Mouse (Mus musculus): ENCODE measurements around the gene Nlrx1.

Nlrx1 gene

DNA sequence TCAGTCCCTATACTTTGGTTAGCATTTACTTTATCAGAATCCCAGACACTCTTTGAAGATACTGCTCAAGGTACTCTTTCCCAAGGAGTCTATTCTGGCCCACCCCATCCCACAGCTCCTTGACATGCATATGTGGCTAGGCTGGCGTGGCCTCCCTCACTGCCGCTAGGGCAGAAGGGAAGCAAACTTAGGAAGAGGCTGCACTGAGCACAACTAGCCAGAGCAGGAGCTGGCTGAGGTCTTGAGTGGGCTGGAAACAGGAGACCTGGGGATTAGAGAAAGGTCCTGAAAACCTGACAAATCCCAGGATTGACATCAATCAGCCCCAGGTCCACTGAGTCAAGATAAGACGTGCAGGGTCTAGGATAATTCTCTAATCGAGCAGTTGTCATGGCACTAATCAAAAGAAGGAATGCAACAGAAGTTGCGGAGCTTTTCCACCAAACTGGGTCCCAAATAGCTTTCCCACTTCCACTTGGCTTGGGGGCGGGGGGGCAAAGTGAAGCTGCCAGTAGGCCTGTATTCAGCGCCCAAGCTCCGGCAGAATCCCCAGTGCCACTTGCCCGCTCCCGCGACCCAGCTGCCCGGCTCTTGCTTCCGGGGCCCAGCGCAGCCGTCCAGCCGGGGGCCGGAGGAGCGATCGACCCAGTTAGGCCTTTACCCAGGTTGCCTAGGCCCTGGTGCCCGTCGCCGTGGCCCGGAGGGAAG, 926 bp downstream of the Nlrx1 start:
- DNase-seq, result peak; percentile 40

DNA sequence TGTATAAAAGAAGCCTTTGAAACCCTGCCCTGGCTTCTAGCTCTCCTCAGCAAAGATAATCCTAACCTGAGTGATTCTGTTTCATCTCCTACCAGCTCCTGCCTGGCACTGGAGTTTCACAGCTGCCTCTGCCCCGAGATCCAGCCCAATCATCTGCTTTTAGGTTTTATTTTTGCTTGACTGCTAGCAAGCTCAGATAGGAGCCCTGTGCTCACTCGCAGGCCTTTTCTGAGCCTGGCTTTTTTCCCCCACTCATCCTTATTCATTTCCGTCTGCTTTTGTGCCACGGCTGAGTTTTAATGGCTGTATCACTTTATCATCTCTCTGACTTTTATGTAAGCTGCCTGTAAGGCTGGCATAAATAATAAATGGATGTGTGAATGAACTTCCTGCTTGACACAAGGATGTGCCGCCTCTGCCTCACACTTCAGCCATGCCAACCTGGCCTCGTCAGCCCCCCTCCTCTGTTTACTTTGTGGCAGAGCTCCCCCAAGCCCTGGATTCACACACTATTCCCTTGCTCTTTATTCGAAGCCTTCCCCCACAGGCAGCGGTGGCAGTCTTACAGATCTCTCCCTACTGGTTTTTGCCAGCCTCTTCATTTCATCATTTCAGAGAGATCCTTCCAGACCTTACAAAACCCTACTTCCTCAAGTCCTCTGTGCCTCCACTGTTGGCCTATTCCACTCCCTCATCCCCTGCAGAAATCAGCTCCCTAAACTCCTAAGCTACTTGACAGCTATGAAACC, 1.7 kb downstream of the Nlrx1 start:
- DNase-seq, result no peak

DNA sequence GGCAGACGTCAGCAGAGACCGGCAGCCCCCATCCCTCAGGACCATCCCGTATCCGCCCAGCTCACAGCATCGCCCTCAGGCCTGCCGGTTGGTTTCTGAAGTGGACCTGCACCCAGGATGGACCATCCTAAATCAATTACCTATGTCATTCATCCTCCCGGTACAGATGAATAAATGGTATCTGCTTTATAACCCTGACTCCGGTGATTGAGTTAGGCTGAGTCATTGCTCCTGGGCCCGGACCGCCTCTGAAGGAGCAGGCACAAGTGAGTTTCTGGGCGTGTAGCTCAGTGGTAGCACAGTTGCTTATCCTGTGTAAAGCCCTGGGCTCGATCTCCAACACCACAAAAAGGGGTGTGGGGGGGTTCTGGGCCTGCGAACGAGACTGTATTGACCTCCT, 7.0 kb downstream of the Nlrx1 start:
- no peak for DNase-seq

DNA sequence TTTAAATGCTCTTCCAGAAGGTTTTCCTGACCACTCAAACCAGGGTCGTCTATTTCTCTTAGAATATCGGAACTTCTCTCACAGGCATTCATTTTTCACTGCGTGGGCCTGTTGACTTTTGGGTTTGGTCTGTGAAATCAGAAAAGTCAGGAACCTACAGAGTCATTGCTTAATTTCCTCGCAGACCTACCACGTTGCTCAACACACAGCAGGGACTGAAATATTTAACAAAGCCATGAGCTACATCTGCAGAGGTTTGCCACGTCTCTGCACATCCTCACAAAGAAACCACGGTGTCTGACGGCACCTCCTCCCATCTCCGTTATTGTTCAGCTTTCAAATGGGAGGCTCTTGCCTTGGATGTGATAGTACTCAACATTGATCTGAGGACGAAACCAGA, 9.4 kb downstream of the Nlrx1 start:
- no peak for DNase-seq

DNA sequence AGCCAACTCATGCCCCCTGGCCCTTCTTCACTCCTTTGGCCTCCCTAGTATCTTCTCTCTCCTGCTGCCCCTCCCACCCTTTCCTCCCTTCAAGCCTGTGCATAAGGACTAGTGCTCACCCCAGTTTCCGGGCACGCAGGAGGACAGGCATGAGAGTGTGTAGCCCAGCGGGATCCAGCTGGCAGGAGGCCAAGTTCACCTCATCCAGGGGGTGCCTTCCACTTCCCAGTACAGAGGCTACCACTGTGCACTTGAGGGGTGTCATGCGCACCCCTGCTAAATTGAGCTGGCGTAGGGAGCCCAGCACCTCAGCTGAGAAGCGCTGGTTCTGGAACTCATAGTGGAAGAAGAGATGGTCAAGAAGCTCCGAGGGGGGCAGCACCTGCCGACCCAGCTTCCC, 12.2 kb downstream of the Nlrx1 start:
- no peak for DNase-seq

DNA sequence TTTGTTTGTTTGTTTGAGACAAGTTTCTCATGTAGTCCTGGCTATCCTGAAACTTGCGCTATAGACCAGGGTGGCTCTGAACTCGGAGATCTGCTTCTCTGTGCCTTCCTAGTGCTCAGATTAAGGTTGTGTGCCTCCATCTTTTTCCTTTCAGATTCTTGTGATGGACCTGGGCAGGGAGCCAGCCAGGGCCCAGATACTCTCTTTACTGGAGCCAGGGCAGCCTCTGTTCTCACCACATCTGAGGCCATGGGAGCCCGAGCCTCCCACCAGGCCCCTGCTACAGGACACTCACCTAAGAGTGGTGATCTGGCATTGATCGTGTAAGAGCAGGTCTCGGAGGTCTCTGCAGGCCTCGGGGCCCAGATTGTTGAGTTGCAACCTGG, 13.3 kb downstream of the Nlrx1 start:
- no peak for DNase-seq

DNA sequence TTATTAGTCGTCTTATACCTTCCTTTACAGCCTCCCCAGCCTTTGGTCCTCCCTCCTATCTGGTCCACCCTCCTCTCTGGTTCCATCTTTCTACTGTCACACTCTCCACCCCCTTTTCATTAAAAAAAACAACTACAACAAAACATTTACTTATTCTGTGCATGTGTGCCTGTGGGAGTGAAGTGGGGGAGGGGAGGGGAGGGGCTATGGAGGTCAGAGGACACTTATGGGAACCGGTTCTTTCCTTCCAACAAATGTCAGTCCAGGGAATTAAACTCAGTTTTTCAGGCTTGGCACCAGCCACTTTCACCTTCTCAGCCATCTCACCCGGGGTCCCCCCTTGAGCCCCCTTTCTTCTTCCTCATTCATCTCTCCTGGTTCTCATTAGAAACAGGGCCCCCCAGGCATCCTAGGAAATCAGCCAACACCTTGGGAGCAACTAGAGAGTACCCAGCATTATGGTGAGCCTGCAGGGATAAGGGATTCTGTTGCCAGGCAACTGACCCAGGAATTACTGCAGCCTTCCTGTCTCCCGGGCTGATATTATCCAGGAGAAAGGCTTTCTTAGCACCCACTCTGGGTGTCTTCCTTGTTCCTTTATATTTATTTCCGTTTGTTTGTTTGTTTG, 13.8 kb downstream of the Nlrx1 start:
- DNase-seq, result no peak

DNA sequence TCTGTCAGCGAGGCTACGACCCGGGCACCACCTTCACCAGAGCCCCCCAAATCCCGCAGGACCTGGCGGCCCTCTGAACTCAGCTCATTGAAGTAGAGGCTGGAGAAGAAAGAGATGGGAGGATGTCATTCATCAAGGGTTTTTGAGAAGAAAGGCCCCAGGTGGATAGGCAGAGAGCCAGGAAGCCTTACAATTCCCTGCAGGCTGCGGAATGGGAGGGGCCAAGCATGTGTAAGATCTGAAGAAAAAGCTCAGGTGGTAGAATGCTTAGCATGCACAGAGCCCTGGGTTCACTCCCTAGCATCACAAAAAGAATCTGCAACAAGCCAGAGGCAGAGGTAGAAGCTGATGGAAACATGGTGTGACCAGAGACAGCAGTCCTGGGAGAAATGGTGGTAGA, 15.0 kb downstream of the Nlrx1 start:
- DNase-seq, result peak; percentile 80

DNA sequence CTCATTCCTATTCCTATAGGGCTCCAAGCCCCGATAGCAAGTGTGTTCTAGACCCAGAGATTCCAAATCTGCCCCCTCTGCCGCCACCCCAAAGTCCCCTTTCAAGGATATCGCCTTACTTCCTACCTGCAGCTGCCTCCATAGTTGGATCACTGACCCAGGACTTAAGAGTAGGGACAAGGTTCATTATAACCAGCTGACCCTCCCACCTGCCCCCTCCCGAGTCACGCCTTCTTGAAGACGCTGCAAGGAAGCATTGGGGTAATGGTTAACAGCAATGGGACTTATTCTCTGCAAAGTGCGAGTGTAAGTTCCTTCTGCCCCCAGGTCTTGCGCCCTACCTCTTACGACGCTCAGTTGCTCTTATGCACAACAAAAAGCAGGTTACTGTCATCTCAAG, 17.1 kb downstream of the Nlrx1 start, which contains the start of gene Pdzd3:
Pdzd3 (minus strand) TSS at position 158 of the 400 bp plus-strand sequence.
- DNase-seq, result no peak

DNA sequence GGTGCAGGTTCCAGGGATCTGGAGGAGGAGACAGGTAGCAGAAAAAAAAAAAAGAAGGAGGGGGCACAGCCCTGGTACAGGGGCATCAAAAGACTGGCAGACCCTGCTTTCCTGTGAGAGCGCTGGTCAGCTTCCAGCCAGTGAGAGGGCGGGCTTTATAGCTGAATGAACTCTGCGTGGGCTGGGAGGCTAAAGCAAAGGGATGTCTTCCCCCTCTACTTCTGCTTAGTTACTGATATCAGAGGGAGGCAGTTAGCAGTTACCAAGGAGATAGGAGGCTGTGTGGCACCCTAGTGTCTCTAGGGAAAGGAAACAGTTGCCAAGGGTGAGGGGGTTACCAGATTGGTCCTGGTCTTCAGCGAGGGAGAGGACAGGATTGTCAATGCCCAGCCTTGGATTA, 18.0 kb downstream of the Nlrx1 start:
- no peak for DNase-seq

DNA sequence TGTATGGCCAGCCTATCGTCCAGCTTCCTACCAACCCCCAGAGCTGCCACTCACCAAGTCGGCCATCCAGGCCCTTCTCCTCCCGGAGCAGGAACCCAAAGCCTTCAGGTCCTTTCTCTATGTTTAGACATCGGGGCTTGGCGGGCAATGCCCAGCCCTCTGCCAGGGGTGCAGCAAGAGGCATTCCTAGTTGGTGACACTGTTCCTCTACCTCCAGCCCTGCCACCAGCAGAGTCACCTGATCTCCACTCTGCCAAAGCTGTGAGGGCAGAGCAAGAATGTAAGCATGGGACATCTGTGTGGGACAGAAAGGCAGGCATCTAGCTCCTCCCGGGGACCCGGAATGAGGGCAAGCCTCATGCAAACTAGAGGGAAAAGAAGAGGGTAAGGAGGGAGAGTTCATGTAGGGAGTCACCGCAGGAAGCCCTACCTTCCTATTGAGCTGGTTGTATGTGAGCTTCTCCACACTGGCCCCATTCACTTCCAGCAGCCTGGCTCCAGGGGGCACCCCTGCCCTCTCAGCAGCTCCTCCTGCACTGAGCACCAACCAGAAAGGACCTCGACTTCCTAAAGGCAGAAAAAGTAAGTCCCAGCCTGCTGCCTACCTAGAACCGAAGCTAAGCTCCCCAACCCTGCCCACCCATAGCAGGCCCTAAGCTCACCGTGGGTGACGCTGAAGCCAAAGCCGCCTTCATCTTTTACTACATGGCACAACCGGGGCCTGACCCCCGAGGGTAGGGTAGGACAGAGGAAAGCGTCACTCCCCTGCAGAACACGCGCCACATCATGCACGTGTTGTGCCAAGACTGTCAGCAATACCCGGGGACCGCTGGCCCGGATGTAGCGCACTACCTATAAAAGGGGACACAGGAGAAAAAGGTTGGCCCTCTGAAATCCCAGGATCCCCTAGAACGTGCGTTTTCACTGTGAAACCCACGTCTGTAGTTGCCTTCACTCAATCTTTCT, 18.9 kb downstream of the Nlrx1 start:
- peak; percentile 92 for DNase-seq

DNA sequence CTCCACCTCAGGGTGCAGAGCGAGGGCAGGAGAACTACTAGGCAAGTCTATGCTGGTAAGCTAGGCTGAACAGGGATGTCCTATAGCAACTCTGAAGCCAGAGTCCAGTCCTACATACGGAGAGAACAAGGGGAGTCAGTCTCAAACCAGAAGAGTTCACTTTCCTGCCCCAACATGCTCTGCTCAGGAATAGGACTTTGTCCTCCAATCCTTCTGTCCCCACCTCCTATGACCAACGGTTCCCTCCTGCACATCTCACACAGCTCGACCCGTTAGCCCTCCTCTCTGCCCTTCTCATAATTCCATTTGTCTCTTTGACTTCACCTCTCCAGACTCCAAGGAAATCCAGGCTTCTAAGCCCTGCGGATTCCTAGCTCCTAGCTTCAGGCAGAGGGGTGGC, 20.5 kb downstream of the Nlrx1 start:
- no peak for DNase-seq

DNA sequence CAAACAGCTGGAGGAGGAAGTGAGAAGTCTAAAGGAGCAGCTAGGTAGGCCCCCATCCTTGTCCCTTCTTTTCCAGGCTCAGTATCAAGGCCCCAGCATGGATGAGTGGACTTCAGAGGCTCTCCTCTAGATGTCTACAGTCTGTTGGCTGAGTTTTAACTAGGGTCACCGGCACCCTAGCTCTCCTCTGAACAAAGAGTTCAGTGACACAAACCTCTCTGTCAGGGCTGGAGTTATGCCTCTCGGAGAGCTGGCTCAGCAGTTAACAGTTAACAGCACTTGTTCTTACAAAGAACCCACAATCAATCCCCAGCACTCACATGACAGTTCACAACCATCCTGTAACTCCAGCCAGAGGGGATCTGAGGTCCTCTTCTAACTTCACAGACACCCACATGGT, 24.8 kb downstream of the Nlrx1 start:
- DNase-seq, result no peak

DNA sequence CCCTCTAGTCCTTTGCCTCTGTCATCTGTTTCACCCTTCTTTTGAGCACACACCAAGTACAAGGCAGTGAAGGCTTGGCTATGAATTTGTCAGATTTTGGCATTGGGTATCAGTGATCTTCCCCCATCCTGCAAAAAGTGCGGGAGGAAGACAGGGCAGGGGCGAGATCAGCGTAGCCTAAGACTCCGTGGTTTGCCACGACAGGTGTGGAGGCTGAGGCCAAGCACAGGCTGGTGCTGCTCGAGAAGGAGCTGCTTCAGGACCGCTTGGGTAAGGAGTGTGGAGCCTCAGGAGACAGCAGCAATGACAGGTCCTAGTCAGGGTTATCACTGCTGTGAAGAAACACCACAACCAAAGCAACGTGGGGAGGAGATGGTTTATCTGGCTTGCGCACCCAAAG, 27.0 kb downstream of the Nlrx1 start:
- peak; percentile 63 for DNase-seq

DNA sequence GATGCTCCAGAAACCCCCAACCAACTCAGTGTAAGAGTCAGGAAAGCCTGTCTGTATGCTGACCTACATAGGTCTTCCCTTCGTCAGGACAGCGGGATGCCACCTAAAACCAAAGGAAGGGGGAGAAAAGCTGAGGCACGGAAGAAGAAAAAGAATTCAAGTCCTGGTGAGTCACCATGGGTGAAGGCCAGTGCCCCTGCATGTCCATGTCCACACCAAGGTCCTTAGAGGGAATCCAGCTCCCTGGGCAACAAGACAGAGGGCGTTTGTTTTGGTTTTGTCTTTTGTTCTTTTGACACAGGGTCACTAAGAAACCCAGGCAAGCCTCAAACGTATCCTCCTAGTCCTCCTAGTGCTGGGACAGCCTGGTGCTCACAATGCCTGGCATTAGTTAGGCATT, 27.5 kb downstream of the Nlrx1 start:
- no peak for DNase-seq

DNA sequence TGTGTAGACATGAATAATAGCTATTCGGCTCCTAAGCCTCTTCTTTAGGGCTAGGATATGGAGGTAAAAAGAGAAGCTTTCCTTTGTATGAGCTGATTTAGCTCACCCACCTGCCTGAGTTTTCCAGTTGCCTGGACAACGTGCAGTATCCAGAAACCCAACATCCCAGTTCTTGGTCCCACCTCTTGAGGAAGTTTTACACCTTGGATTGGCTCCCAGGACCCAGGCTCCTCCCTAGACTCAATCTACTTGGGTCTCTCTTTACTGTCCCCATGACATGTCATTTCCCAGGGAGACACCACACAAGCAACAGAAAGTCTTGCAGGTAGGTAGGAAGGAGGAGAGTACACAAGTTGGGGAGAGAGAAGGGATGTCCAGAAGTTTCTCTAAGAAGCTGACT, 28.0 kb downstream of the Nlrx1 start, which contains the start of gene Ccdc153:
Ccdc153 (plus strand) TSS at position 278 of the 400 bp plus-strand sequence.
- DNase-seq, result no peak

DNA sequence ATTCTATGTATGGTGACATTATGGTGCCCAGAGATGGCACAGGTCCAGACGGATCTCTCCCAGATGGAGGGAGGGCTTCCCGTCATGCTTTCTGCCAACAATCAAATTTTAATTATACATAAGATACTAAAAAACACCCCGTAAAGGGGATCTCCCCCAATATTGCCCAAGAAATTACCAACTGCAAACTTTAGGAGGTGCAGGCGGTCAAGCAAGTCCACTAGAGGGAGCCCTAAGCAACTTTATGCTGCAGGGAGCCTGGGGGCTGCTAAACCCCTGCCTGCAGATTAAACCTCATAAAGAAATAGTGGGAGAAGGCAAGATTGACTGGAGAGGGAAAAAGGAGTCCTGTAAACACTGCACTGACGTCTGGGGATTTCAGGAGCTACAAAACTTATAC, 29.0 kb downstream of the Nlrx1 start:
- peak; percentile 90 for DNase-seq

DNA sequence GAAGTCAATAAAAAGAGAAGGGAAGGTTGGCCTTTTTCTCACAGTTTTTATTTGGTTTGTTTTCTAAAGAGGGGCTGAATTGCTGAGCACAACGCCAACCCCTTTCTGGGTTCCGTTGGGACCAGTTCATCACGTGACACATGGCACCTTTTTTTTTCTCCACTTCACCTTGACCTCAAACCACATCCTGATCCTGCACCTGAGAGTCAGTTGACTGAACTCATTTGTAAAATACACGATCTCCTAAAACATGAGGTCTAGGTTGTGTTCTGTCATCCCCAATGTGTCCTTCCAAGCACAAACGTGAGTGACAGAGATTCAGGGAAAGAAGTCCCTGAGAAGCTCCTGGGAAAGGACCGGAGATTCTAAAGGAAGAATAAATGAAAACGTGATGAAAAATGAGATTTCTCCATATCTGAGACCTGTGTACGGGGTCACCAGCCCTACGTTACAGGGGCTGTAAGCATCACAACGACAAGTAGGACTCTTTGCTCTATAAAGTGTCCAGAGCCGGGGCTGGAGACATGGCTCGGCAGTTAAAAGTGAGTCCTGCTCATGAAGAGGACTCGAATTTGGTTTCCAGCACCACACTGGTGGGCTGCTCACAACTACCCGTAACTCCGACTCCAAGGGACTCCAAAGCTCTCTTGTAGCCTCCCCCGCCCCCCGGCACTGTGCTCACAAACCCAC, 29.8 kb downstream of the Nlrx1 start:
- DNase-seq, result peak; percentile 84

DNA sequence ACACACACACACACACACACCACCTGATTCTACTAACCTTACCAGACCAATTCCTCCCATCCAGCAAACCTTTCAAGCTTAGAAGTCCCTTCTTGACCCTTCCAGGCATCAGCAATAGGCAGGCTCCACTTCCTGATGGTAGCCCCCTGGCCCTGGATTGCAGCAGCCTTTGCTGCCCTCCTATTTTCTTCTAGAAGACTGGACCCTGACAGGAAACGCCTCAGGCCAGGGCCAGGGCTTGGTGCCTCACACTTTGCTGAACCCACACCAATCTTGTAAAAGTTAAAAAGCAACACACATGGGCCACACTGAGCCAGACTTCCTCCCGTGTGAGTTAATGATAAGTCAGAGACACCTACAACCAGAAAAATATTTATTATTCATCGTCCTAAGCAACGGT, 31.3 kb downstream of the Nlrx1 start:
- peak; percentile 32 for DNase-seq

DNA sequence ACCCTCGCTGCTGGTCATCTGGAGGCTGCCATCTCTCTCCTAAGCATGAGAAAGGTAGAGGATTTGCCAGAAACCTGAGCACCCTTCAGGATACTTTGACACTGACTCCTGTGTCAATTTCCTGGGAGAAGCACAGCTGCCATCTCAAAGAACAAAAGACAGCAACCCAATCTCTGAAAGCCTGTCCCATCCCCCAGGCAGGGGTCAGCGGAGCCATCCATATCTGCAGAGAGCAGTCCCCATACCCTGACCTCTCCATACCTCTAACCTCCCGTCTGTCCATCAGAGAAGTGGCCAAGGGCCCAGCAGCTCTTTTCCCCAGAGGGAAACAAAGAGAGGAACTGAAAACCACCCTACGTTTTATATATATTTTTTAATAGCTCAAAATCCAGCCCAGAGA, 31.8 kb downstream of the Nlrx1 start:
- DNase-seq, result no peak

DNA sequence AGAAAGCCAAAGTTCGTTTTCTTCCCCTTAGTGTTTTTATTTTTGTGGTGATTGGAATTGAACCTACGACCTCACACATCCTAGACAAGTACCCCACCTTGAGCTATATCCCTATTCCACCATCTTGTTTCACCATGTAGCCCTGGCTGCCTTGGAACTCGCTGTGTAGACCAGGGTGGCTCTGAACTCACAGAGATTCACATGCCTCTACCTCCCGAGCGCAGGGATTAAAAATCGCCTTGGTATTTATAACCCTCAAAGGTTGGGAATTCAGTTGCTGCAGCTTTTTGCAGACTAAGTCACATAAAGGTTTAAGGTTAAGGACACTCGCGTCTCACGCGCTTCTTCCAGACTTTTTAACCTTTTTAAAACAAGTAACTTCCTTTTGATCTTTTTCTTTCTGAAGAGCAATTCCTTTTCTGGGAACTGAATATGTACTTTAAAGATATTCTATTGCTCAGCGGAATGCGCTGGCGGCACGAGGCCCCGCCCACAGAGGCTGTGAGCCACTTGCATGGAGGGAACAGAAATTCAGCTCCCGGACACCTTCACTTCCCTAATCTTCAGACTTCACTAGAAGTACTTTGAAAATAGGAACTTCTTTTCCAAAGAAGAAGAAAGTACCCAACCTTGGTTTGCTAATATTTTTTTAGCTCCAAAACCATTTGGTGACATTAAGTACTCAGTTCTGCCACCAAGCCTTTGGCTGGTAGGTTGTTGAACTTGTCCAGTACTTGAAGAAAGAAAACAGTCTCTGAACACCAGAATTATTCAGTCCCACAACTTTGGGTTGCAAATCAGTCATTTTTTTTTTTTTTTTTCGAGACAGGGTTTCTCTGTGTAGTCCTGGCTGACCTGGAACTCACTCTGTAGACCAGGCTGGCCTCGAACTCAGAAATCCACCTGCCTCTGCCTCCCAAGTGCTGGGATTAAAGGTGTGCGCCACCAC, 33.6 kb downstream of the Nlrx1 start:
- DNase-seq, result peak; percentile 86

Data from thymus, postnatal 14 days (tissue).